Mouse (Mus musculus): ENCODE results near the gene Dvl1. TPM values are rescaled to one million over a fixed set of nuclear protein-coding genes. Genes with fewer than 3 reads are reported as not detected.

Gene Dvl1
- total RNA-seq, 2 experiments from 2014 or later, result 85.4 to 86.9 TPM

DNA sequence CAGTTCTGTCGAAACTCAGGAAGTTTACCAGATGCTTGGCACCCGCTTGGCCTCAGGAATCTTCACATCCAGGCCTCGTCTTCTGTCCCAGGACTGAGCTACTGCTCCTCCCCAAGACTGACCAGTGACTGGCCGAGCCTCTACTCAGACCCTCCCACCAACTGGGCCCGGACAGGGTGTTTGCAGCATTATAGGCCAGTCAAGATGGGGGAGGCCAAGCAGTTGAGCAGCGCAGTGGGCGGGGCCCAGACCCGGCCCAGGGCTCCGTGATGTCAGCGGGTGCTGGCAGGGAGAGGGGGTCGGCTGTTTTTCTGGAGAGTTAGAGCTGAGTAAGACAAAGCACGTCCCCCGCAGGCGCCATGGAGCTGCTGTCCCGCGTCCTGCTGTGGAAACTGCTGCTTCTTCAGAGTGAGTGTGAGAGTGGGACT, 7.7 kb upstream of the Dvl1 start, which contains the start of gene Mxra8:
Gene Mxra8 (plus strand): TSS at position 198 of the 428 bp plus-strand sequence.
- no peak for DNase-seq (ENCODE audit: low spot score in 2 of 2)

DNA sequence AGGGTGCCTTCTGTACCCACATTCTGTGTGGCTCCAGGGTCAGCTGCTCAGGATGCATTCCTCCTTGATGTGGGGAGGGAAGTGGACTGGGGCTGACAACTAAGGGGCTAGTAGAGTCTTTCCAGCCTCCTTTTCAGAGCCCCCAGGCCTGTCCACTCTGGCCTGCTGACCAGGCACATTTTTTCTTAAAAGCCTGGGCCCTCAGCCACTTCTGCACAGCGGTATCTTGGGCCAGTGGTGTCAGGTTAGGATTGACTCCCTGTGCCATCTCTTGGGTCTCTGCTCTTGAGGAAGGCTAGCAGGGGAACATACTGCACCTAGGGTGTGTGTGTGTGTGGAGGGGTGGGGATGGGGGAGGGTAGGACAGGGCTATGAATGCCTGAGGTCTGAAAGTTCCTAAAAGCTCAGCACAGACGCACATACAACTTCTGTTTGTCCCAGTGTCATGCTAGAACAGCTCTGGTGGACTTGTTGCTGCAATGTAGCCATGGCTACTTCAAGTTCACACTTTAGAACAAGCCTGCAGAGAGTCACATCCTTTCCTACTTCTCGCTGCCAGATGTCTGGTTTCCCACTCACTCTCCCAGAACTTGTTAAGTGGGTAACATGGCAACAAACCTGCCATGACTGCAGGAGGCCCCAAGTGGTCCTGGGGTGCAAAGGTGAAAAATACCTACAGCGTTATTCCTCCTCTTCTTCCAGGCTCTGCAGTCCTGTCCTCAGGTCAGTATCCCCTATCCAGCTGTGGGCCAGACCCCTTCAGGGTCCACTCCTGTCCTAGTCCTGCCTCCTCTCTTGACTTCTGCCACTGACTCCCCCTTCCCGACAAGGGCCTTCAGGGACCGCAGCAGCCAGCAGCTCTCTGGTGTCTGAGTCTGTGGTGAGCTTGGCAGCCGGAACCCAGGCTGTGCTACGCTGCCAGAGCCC, 6.9 kb upstream of the Dvl1 start:
- DNase-seq (ENCODE audit: low spot score in 2 of 2), result no peak

DNA sequence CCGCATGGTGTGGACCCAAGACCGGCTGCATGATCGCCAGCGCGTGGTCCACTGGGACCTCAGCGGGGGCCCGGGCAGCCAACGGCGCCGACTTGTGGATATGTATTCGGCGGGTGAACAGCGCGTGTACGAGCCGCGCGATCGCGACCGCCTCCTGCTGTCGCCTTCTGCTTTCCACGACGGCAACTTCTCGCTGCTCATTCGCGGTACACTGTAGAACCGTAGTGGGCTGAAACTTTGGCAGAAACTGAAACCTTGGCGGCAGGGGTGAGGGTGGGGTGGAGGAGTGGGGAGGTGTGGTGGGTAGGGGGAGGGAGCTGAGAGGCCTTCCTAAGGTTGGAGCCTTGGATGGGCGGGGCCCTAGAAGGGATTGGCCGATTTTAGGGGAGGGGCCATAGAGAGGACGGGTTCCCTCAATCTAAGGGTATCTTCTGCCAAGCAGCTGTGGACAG, 6.2 kb upstream of the Dvl1 start:
- no peak for DNase-seq (ENCODE audit: low spot score in 2 of 2)

GRCm38 (mm10) chr4:155841651-155842270, 5.4 kb upstream of the Dvl1 start:
- no peak for DNase-seq (ENCODE audit: low spot score in 2 of 2)

DNA sequence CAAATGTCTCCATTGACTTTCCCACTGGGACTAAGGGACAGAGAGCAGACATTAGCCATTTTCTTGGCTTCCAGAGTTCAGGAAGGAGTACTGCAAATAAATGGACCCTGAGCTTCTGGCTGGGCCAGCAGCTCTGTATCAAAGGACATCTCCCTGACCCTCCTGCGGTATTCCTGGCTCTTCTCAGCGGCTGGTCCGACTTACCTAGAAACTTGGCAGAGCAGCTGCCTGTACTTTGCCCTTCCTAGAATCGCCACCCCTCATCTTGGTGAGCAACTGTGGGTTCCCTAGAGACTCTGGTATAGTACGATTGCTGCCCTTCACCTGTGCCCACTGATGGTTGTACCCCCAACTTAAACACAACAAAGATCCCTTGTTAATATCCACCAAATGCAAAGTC, 4.0 kb upstream of the Dvl1 start:
- no peak for DNase-seq (ENCODE audit: low spot score in 2 of 2)

- DNase-seq (ENCODE audit: low spot score in 2 of 2), result no peak
Measured at GRCm38 (mm10) chr4:155847591-155848352, 570 bp downstream of the Dvl1 start.

DNA sequence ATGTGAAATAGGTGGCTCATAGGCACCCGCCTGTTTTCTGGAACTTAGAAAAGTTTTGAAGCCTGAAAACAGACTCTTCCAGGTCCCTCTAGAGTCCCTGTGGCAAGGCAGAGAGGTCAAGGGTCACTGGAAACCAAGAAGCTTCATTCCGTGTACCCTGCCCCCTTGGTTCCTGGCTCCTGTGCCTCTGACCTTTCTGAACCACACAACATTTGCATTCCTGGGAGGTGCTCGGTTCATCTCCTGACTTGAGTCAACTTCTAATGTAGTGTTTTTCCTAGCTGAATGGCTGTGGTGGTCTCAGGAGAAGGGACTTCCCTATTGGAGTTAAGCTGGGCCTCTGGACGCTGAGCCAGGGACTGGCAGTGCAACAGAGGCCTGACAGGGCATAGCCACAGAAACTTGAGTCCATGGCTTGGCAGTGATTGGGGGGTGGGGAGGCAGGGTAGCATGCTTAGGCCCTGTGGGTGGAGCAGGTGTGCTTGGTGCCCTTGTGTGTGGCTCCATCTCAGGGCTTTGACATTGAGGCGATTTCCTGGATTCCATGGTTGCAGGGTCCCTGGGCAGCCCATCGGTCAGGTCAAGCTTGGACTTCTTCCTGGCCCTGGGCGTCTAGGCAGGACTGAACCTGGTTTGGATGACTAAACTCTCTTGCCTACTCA, 1.4 kb downstream of the Dvl1 start:
- no peak for DNase-seq (ENCODE audit: low spot score in 2 of 2)

- no peak for DNase-seq (ENCODE audit: low spot score in 2 of 2)
Measured at GRCm38 (mm10) chr4:155849391-155849790, 2.2 kb downstream of the Dvl1 start.

DNA sequence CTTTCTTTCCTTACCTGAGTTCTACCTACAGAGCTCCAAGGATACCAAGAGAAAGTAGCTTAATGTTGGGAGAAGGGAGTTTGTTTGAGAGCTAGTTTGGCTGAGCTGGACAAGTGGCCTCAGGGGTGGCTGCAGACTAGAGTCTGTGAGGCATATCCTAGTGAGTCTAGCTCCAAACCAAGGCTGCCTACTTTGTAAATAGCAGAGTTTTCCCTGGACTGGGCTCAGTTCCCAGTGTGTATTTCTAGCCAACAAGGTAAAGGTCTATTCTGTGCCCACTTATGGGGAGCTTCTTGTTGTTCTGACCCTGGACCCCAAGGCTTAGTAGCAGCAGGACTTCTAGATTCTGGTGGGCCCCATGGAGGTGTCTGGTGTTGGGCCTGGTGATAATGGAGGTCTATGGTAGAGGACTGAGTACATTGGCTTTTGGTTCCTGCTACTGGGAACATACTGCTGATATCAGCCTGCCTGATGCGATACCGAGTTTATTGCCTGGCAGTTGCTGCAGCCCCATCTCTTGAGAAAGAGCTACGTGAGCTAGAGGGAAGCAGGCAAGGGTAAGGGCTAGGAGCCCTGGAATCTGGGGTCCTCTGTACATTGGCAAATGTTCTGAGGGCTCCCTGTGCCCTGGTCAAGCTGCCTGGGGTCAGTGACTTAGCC, 2.7 kb downstream of the Dvl1 start:
- DNase-seq (ENCODE audit: low spot score in 2 of 2), result no peak

GRCm38 (mm10) chr4:155851368-155851767, 4.2 kb downstream of the Dvl1 start:
- DNase-seq (ENCODE audit: low spot score in 2 of 2), result no peak

DNA sequence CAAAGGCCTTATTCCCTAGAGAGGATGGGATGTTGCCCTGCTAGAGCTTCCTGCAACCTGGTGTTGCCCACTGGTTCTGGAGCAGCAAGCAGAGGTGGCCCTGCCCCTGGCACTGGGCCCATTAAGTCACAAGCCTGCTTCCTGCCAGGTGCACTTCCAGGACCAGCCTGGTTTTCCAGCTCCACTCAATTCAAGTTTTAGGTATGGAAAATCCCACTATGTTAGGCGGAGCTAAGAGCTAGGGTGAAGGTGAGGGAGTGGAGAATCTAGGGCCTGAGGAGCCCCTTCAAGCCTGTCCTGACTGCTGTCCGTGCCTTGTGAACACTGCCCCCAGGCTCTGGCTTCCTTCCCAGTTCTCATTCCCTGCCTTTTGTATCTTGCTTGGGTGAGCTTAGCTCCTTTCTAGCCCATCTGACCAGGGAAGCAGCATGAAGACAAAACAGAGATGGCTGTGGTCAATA, 4.8 kb downstream of the Dvl1 start:
- DNase-seq (ENCODE audit: low spot score in 2 of 2), result no peak

DNA sequence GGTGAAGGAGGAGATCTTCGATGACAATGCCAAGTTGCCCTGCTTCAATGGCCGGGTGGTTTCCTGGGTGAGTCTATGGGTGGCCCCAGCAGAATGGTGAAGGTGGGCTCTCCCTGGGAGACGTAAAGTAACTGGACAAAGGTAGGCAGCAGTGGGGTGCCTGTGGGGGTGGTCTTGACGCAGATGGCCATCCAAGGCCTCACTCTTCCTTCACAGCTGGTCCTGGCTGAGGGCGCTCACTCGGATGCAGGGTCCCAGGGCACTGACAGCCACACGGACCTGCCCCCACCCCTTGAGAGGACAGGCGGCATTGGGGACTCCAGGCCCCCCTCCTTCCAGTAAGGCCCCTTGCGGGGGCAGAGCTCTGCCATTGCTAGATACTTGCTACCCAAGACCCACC, 6.2 kb downstream of the Dvl1 start:
- DNase-seq (ENCODE audit: low spot score in 2 of 2), result no peak

DNA sequence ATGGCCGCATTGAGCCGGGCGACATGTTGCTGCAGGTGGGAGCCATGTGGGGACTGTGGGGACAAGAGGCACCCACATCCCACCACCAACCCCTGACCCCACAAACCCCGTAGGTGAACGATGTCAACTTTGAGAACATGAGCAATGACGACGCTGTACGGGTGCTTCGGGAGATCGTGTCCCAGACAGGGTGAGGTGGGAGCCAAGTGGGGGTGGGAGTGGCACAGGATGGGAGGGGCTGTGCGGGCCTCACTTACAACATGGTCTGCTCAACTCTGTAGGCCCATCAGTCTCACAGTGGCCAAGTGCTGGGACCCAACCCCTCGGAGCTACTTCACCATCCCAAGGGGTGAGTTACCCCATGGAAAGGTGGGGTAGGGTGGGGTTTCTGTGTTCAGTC, 7.8 kb downstream of the Dvl1 start:
- no peak for DNase-seq (ENCODE audit: low spot score in 2 of 2)

- no peak for DNase-seq (ENCODE audit: low spot score in 2 of 2)
Measured at GRCm38 (mm10) chr4:155856071-155856470, 8.9 kb downstream of the Dvl1 start.

GRCm38 (mm10) chr4:155856881-155857280, 9.7 kb downstream of the Dvl1 start:
- no peak for DNase-seq (ENCODE audit: low spot score in 2 of 2)

- DNase-seq (ENCODE audit: low spot score in 2 of 2), result no peak
Measured at GRCm38 (mm10) chr4:155859318-155859717, 12.1 kb downstream of the Dvl1 start.

DNA sequence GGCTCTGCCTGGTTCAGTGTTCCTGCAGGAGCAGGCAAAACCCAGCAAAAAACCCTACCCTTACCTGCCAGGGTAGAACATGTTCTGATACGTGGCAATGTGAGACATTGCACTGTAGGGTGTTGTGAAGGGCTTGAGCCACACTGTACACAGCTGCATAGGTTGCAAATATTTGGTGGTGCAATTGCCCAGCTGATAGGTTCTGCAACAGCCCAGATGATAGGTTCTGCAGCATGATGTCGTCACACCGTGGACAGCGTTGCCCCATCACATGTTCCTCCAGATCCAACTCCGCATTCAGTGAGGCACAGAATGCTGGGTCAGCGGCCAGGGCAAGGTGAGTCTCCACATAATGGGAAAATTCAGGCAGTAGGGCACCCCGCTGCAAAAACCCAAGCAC, 14.6 kb downstream of the Dvl1 start:
- no peak for DNase-seq (ENCODE audit: low spot score in 2 of 2)

DNA sequence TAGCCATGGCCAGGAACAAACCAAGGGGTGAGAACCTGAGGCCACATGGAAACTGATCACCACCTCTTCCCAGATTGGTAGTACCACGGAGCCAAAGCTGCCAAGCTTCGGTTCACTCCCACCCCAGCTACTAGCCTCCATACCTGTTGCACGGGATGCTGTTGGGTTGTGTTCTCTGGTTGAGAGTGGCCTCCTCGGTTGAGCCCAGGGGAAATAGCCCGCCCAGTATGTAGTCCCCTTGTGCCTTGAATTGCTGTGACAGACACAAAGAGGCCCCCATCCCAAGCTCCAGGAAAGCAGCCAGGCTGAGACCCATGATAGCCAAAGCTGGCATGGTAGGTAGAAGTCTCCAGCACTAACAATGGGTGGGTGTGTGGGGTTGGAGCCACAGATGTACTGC, 15.8 kb downstream of the Dvl1 start, which contains the start of gene Tas1r3:
Gene Tas1r3 (minus strand): TSS at position 362 of the 400 bp plus-strand sequence.
- DNase-seq (ENCODE audit: low spot score in 2 of 2), result no peak

GRCm38 (mm10) chr4:155868614-155869298, 21.6 kb downstream of the Dvl1 start:
- DNase-seq (ENCODE audit: low spot score in 2 of 2), result no peak

Measured in layer of hippocampus, adult 18-20 months (tissue).